Mouse (Mus musculus) limb, embryonic 14.5 days (tissue): Measurements from ENCODE around the gene Nbl1. TPM values are rescaled to one million over a fixed set of nuclear protein-coding genes. Genes with fewer than 3 reads are reported as not detected.

ENCODE experiments used
- ATAC-seq: fragments of 200-750 bp; cut with Nextera tagmentation; 2 replicates; pipeline ENCODE4 v1.8.0; 2017; ENCODE audit warnings: low read depth, moderate number of reproducible peaks, moderate TSS enrichment; ENCODE audit not compliant: low FRiP score
- DNase-seq: peaks from one replicate; pipeline ENCODE4 v3.0.0-alpha.2; 2015; ENCODE audit warnings: low spot score
- H3K27ac ChIP-seq: fragments of 300-500 bp; sonication (generic); replicated peaks from 2 replicates; pipeline ENCODE4 v1.5.1; 2014; ENCODE audit warnings: low read depth, mild to moderate bottlenecking, low read length, moderate library complexity, mixed read lengths
- H3K27me3 ChIP-seq: fragments of 300-500 bp; sonication (generic); 2 replicates; pipeline ENCODE4 v1.6.1; 2014; ENCODE audit warnings: low read length, mixed read lengths; ENCODE audit not compliant: control insufficient read depth, insufficient read depth
- H3K36me3 ChIP-seq: fragments of 300-500 bp; sonication (generic); 2 replicates; pipeline ENCODE4 v1.6.1; 2014; ENCODE audit warnings: mild to moderate bottlenecking, low read length, moderate library complexity, mixed read lengths; ENCODE audit not compliant: control insufficient read depth, insufficient read depth
- H3K4me1 ChIP-seq: fragments of 300-500 bp; sonication (generic); 2 replicates; pipeline ENCODE4 v1.6.1; 2014; ENCODE audit warnings: antibody characterized with exemption, low read length, mixed read lengths; ENCODE audit not compliant: control insufficient read depth, insufficient read depth
- H3K4me2 ChIP-seq: fragments of 300-500 bp; sonication (generic); replicated peaks from 2 replicates; pipeline ENCODE4 v1.6.1; 2014; ENCODE audit warnings: low read depth, mild to moderate bottlenecking, low read length, moderate library complexity; ENCODE audit not compliant: severe bottlenecking
- H3K4me3 ChIP-seq: fragments of 300-500 bp; sonication (generic); replicated peaks from 2 replicates; pipeline ENCODE4 v1.5.1; 2014; ENCODE audit warnings: low read length
- H3K9ac ChIP-seq: fragments of 300-500 bp; sonication (generic); 2 replicates; pipeline ENCODE4 v1.6.1; 2014; ENCODE audit warnings: mild to moderate bottlenecking, low read depth, low read length, moderate library complexity; ENCODE audit not compliant: severe bottlenecking
- H3K9me3 ChIP-seq: fragments of 300-500 bp; sonication (generic); 2 replicates; pipeline ENCODE4 v1.6.1; 2016; ENCODE audit warnings: low read length; ENCODE audit not compliant: control insufficient read depth
- POLR2A ChIP-seq: fragments of 200-500 bp; IDR thresholded peaks from 2 replicates; pipeline ENCODE4 v1.8.0; 2012; ENCODE audit warnings: inconsistent platforms, mild to moderate bottlenecking, moderate library complexity, borderline replicate concordance; ENCODE audit not compliant: insufficient read depth, insufficient read length; ENCODE audit errors: extremely low read depth
- WGBS: fragments of 180-500 bp; shearing (Covaris S2); extraction: QIAGEN DNeasy Blood & Tissue Kit; methylation state at CpG from one replicate; pipeline ENCODE4 v1.1.7; 2014; 5-methylcytosine and 5-hydroxymethylcytosine counted together
- polyA plus RNA-seq, 2 experiments: library from polyadenylated mRNA; depleted of rRNA in 1 of 2; stranded (reverse) in 1 of 2; unstranded in 1 of 2; fragments of >200 nt; fragmentation: Nextera tagmentation in 1 of 2; extraction: Ambion mirVana in 1 of 2; gene quantifications; 2 replicates each; pipeline versions ENCODE4 v1.2.1 to v1.2.3; 2012 to 2014

Nbl1 gene
- polyA plus RNA-seq, 2 experiments: 149 to 157 TPM

GRCm38 (mm10) chr4:139131858-139132672, 39.3 kb upstream of the Nbl1 start:
- WGBS: 82% methylated on average over 14 of the region's 14 CpGs
- Histone ChIP-seq H3K4me2 (no peak overlapping the region), H3K4me3 (peak overlapping the region; percentile 100; the same call in 1 of the 2 replicates), H3K36me3 (no peaks in the 10 kb centered on the region), H3K27me3 (no peaks in the 10 kb centered on the region), H3K9ac (0 out of 2 replicates have a peak overlapping the region, but pooled peaks have one; percentile 2), H3K27ac (no peak overlapping the region), H3K4me1 (peaks cover 10% of the 10 kb centered on the region), H3K9me3 (no peaks in the 10 kb centered on the region)
- DNase-seq (no peak), ATAC-seq (no peak)
- TF ChIP-seq POLR2A: no peak

- peak; percentile 48; the same call in 1 of the 2 replicates for TF ChIP-seq POLR2A
- Histone ChIP-seq H3K4me2 (peak within 1 kb of the TSS; percentile 87), H3K4me3 (peak within 1 kb of the TSS; percentile 100), H3K27ac (peak within 1 kb of the TSS; percentile 87), H3K4me1 (peaks cover 10% of the 10 kb centered on the region), H3K9me3 (no peaks in the 10 kb centered on the region), H3K27me3 (no peaks in the 10 kb centered on the region), H3K36me3 (no peaks in the 10 kb centered on the region), H3K9ac (peak within 1 kb of the TSS; percentile 95)
- WGBS: 4% methylated on average over 48 of the region's 63 CpGs
- peak; percentile 98 for ATAC-seq
- DNase-seq: peak; percentile 98
These were observed 38.1 kb upstream of the Nbl1 start, which contains the start of gene Minos1 for GRCm38 (mm10) chr4:139130701-139131549. TSS of gene Minos1 (minus strand) at chr4:139131113.

GRCm38 (mm10) chr4:139129806-139130700, 37.3 kb upstream of the Nbl1 start:
- 3% methylated on average over 43 of the region's 57 CpGs for WGBS
- Histone ChIP-seq H3K36me3 (no peaks in the 10 kb centered on the region), H3K9me3 (no peaks in the 10 kb centered on the region), H3K27me3 (no peaks in the 10 kb centered on the region), H3K4me2 (peak overlapping the region; percentile 87), H3K27ac (peak overlapping the region; percentile 87), H3K9ac (peak overlapping the region; percentile 95), H3K4me3 (peak overlapping the region; percentile 100), H3K4me1 (peaks cover 10% of the 10 kb centered on the region)
- DNase-seq: no peak
- ATAC-seq: 0 out of 2 replicates have a peak, but pooled peaks have one; percentile 1
- no peak for TF ChIP-seq POLR2A

- Histone ChIP-seq H3K4me3 (no peak overlapping the region), H3K9ac (no peak overlapping the region), H3K4me2 (no peak overlapping the region), H3K27ac (no peak overlapping the region), H3K36me3 (no peaks in the 10 kb centered on the region), H3K9me3 (no peaks in the 10 kb centered on the region), H3K4me1 (peaks cover 7% of the 10 kb centered on the region), H3K27me3 (no peaks in the 10 kb centered on the region)
- ATAC-seq (no peak), DNase-seq (no peak)
- TF ChIP-seq POLR2A: no peak
- WGBS: 87% methylated on average over 3 of the region's 3 CpGs
These were observed 33.7 kb upstream of the Nbl1 start for GRCm38 (mm10) chr4:139126475-139126874.
